Mouse (Mus musculus) lung, postnatal 0 days (tissue): Measurements from ENCODE around the gene Ascc2. TPM values are rescaled to one million over a fixed set of nuclear protein-coding genes. Genes with fewer than 3 reads are reported as not detected.
"Not testable (repeated sequence)": the region's sequence is repeated elsewhere in the genome, so short reads cannot be mapped to it uniquely, and the experiment has no call there.

Experiments
- ATAC-seq: fragments of 200-750 bp; cut with Nextera tagmentation; 2 replicates; pipeline ENCODE4 v1.8.0; 2017; ENCODE audit warnings: moderate library complexity
- DNase-seq: peaks from one replicate; pipeline ENCODE4 v3.0.0-alpha.2; 2016; ENCODE audit warnings: low spot score
- H3K27ac ChIP-seq: fragments of 300-500 bp; sonication (generic); 2 replicates; pipeline ENCODE4 v1.5.1; 2014; ENCODE audit warnings: antibody characterized with exemption, mild to moderate bottlenecking, low read length, mixed read lengths
- H3K27me3 ChIP-seq: fragments of 300-500 bp; sonication (generic); replicated peaks from 2 replicates; pipeline ENCODE4 v1.6.1; 2014; ENCODE audit warnings: low read length, mixed read lengths; ENCODE audit not compliant: insufficient read depth
- H3K36me3 ChIP-seq: fragments of 300-500 bp; sonication (generic); 2 replicates; pipeline ENCODE4 v1.6.1; 2014; ENCODE audit warnings: low read length, mixed read lengths; ENCODE audit not compliant: insufficient read depth
- H3K4me1 ChIP-seq: fragments of 300-500 bp; sonication (generic); 2 replicates; pipeline ENCODE4 v1.6.1; 2014; ENCODE audit warnings: antibody characterized with exemption, low read depth, low read length, mixed read lengths; ENCODE audit not compliant: insufficient read depth
- H3K4me2 ChIP-seq: fragments of 300-500 bp; sonication (generic); replicated peaks from 2 replicates; pipeline ENCODE4 v1.6.1; 2014; ENCODE audit warnings: low read depth, mild to moderate bottlenecking, low read length, moderate library complexity, mixed read lengths
- H3K4me3 ChIP-seq: fragments of 300-500 bp; sonication (generic); 2 replicates; pipeline ENCODE4 v1.5.1; 2014; ENCODE audit warnings: low read depth, low read length
- H3K9ac ChIP-seq: fragments of 300-500 bp; sonication (generic); replicated peaks from 2 replicates; pipeline ENCODE4 v1.6.1; 2014; ENCODE audit warnings: low read depth, mild to moderate bottlenecking
- H3K9me3 ChIP-seq: fragments of 300-500 bp; sonication (generic); 2 replicates; pipeline ENCODE4 v1.6.1; 2016; ENCODE audit warnings: low read length, mixed read lengths
- CTCF ChIP-seq: IDR thresholded peaks from 2 replicates; pipeline ENCODE4 v1.5.1; 2016; ENCODE audit warnings: antibody characterized with exemption, mild to moderate bottlenecking
- EP300 ChIP-seq: IDR thresholded peaks from 2 replicates; pipeline ENCODE4 v1.6.1; 2016; ENCODE audit warnings: antibody characterized with exemption, mild to moderate bottlenecking, control low read depth
- WGBS: fragments of 180-500 bp; shearing (Covaris S2); extraction: QIAGEN DNeasy Blood & Tissue Kit; methylation state at CpG from one replicate; pipeline ENCODE4 v1.1.7; 2014; 5-methylcytosine and 5-hydroxymethylcytosine counted together
- polyA plus RNA-seq: library from polyadenylated mRNA; unstranded; fragments of >200 nt; fragmentation: Nextera tagmentation; extraction: Ambion mirVana; gene quantifications from 2 replicates; pipeline ENCODE4 v1.2.1, GENCODE M21; 2015

Gene Ascc2
- polyA plus RNA-seq, 1 experiment from 2014 or later: 21.7 TPM

- Histone ChIP-seq H3K9me3 (no peaks in the 10 kb centered on the region), H3K4me1 (peaks cover 16% of the 10 kb centered on the region; the same call in 1 of the 2 replicates), H3K4me3 (peak overlapping the region; percentile 74), H3K27ac (peak overlapping the region; percentile 85), H3K36me3 (no peaks in the 10 kb centered on the region), H3K4me2 (peak overlapping the region; percentile 77), H3K27me3 (no peaks in the 10 kb centered on the region), H3K9ac (no peak overlapping the region)
- ATAC-seq (no peak), DNase-seq (no peak)
- TF ChIP-seq EP300: no peak; the same call in 1 of the 2 replicates
- no peak for TF ChIP-seq CTCF
- WGBS: 48% methylated on average over 5 of the region's 5 CpGs
Measured at GRCm38 (mm10) chr11:4636782-4637342, 685 bp upstream of the Ascc2 start.

DNA sequence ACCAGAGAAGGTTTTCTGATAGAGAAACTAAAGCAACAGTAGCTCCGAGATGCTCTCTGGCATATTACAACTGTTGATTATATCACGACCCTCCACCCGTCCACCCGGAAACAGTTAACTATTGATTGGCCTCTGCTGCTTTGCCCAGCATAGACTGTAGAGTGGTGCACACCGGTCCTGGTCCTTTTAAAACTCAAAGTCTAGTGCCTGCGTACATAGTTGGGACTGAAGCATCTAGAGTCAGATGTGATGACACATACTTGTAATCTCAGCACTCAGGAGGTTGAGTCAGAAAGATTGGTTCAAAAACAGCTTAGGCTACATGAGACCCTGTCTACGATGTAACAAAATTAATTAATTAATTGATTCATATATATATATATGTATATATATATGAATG is 714 bp downstream of the Ascc2 start:
- H3K27ac ChIP-seq: 0 out of 2 replicates have a peak overlapping the region, but pooled peaks have one; percentile 85
- peak overlapping the region; percentile 77 for H3K4me2 ChIP-seq
- no peak for TF ChIP-seq CTCF
- TF ChIP-seq EP300: no peak
- H3K4me1 ChIP-seq: peaks cover 16% of the 10 kb centered on the region; the same call in 1 of the 2 replicates
- DNase-seq: no peak
- no peaks in the 10 kb centered on the region for H3K36me3 ChIP-seq
- no peak for ATAC-seq
- H3K9me3 ChIP-seq: no peaks in the 10 kb centered on the region
- peak overlapping the region; percentile 54 for H3K9ac ChIP-seq
- 12% methylated on average over 7 of the region's 7 CpGs for WGBS
- no peaks in the 10 kb centered on the region for H3K27me3 ChIP-seq
- H3K4me3 ChIP-seq: peak overlapping the region; percentile 74

DNA sequence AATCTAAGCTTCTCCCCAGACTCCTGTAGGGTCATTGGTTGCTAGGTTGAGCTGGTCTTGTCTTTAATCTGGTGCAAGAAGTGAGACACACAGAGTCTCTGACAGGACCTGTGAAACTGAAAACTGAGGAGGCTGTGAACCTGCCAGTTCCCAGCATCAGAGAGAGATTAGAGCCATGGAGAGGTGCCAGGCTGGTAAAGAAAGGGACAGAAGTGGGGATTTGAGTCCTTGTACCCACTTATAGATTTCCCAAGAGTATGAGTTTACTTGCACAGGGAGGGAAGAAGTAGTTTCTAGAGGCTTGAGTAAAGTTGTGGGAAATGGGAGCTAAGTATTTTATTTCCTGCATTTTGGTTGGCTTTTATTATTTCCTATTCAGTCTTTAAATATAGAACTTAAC is 3.6 kb downstream of the Ascc2 start:
- Histone ChIP-seq H3K9ac (no peak overlapping the region), H3K36me3 (no peaks in the 10 kb centered on the region), H3K9me3 (no peaks in the 10 kb centered on the region), H3K27ac (0 out of 2 replicates have a peak overlapping the region, but pooled peaks have one; percentile 22), H3K4me2 (no peak overlapping the region), H3K4me3 (no peak overlapping the region), H3K27me3 (no peaks in the 10 kb centered on the region), H3K4me1 (peaks cover 16% of the 10 kb centered on the region; the same call in 1 of the 2 replicates)
- TF ChIP-seq CTCF (no peak), EP300 (peak; percentile 93)
- ATAC-seq: peak; percentile 74
- peak; percentile 90 for DNase-seq

DNA sequence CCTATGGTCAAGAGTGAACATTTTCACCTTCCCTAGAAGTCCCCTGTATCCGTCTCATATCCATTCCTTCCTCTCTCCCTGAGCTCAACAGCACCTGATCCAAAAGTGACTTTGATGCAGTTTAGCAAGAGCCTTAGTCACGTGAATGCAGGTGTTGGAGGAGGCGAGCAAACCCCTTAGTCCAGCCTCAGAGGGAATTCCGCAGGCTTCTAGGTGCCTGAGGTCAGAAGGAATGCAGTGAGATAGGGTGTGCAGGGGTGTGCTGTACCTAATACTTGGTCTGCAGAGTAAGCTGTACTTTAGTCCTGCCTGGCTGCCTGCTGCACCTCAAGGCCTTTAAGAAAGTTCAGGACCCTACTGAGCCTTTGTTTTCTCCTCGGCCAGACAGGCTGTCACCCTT is 6.2 kb downstream of the Ascc2 start:
- ATAC-seq: peak; percentile 80
- TF ChIP-seq CTCF (no peak), EP300 (no peak)
- Histone ChIP-seq H3K9me3 (no peaks in the 10 kb centered on the region), H3K4me2 (no peak overlapping the region), H3K4me3 (no peak overlapping the region), H3K9ac (no peak overlapping the region), H3K27ac (0 out of 2 replicates have a peak overlapping the region, but pooled peaks have one; percentile 22), H3K27me3 (no peaks in the 10 kb centered on the region), H3K36me3 (peaks cover 17% of the 10 kb centered on the region; the same call in 1 of the 2 replicates), H3K4me1 (peaks cover 10% of the 10 kb centered on the region; the same call in 1 of the 2 replicates)
- DNase-seq: peak; percentile 78
- WGBS: 55% methylated on average over 5 of the region's 5 CpGs

DNA sequence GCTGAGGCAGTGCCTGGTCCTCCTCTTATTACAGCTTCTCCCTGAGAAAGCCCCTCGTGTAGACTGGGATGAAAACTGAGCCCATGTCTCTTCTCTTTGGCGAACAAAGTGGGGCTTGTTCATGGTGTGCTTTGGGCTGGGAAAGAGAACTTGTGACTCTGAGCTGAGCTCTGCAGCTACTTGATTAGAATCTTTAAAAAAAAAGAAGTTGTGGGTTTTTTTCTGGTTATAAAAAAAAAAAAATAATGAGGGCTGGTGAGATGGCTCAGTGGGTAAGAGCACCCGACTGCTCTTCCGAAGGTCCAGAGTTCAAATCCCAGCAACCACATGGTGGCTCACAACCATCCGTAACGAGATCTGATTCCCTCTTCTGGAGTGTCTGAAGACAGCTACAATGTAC is 7.6 kb downstream of the Ascc2 start:
- H3K4me2 ChIP-seq, DNase-seq, H3K9ac ChIP-seq, H3K4me1 ChIP-seq, H3K27me3 ChIP-seq, H3K4me3 ChIP-seq, H3K27ac ChIP-seq, ATAC-seq, H3K9me3 ChIP-seq: not testable (repeated sequence)
- 94% methylated on average over 4 of the region's 6 CpGs for WGBS
- H3K36me3 ChIP-seq: peaks cover 24% of the 10 kb centered on the region; the same call in 1 of the 2 replicates

GRCm38 (mm10) chr11:4646409-4646808 is 8.9 kb downstream of the Ascc2 start:
- no peaks in the 10 kb centered on the region for H3K27me3 ChIP-seq
- no peak for TF ChIP-seq EP300
- no peak for TF ChIP-seq CTCF
- H3K36me3 ChIP-seq: peaks cover 24% of the 10 kb centered on the region; the same call in 1 of the 2 replicates
- no peak overlapping the region for H3K4me3 ChIP-seq
- H3K4me2 ChIP-seq: no peak overlapping the region
- peak; percentile 48; the same call in 1 of the 2 replicates for ATAC-seq
- no peaks in the 10 kb centered on the region for H3K9me3 ChIP-seq
- DNase-seq: no peak
- H3K9ac ChIP-seq: no peak overlapping the region
- 56% methylated on average over 9 of the region's 9 CpGs for WGBS
- H3K4me1 ChIP-seq: no peaks in the 10 kb centered on the region; the same call in 1 of the 2 replicates
- no peak overlapping the region for H3K27ac ChIP-seq
